Mouse (Mus musculus) kidney, embryonic 15.5 days (tissue): Measurements from ENCODE around the gene Ncf2. TPM values are rescaled to one million over a fixed set of nuclear protein-coding genes. Genes with fewer than 3 reads are reported as not detected.
"Not testable (repeated sequence)": the region's sequence is repeated elsewhere in the genome, so short reads cannot be mapped to it uniquely, and the experiment has no call there.

Experiments used
- ATAC-seq: fragments of 200-750 bp; cut with Nextera tagmentation; replicated peaks from 2 replicates; pipeline ENCODE4 v1.8.0; 2017; ENCODE audit warnings: moderate TSS enrichment; ENCODE audit not compliant: low FRiP score
- H3K27ac ChIP-seq: fragments of 300-500 bp; sonication (generic); 2 replicates; pipeline ENCODE4 v1.5.1; 2015; ENCODE audit warnings: mild to moderate bottlenecking, inconsistent platforms
- H3K27me3 ChIP-seq: fragments of 300-500 bp; sonication (generic); 2 replicates; pipeline ENCODE4 v1.6.1; 2015; ENCODE audit warnings: inconsistent platforms
- H3K36me3 ChIP-seq: fragments of 300-500 bp; sonication (generic); 2 replicates; pipeline ENCODE4 v1.6.1; 2015; ENCODE audit warnings: inconsistent platforms
- H3K4me1 ChIP-seq: fragments of 300-500 bp; sonication (generic); 2 replicates; pipeline ENCODE4 v1.6.1; 2015; ENCODE audit warnings: inconsistent platforms
- H3K4me2 ChIP-seq: fragments of 300-500 bp; sonication (generic); 2 replicates; pipeline ENCODE4 v1.6.1; 2015; ENCODE audit warnings: moderate library complexity, mild to moderate bottlenecking, inconsistent platforms
- H3K4me3 ChIP-seq: fragments of 300-500 bp; sonication (generic); replicated peaks from 2 replicates; pipeline ENCODE4 v1.5.1; 2015; ENCODE audit warnings: mild to moderate bottlenecking, inconsistent platforms
- H3K9ac ChIP-seq: fragments of 300-500 bp; sonication (generic); 2 replicates; pipeline ENCODE4 v1.6.1; 2015; ENCODE audit warnings: mild to moderate bottlenecking, inconsistent platforms
- H3K9me3 ChIP-seq: fragments of 300-500 bp; sonication (generic); replicated peaks from 2 replicates; pipeline ENCODE4 v1.6.1; 2016; ENCODE audit warnings: inconsistent platforms
- WGBS: fragments of 180-500 bp; shearing (Covaris S2); methylation state at CpG from one replicate; pipeline ENCODE4 v1.1.7; 2015; ENCODE audit warnings: mixed read lengths; 5-methylcytosine and 5-hydroxymethylcytosine counted together
- polyA plus RNA-seq: library from polyadenylated mRNA; unstranded; fragments of >200 nt; fragmentation: Nextera tagmentation; extraction: Ambion mirVana; gene quantifications from 2 replicates; pipeline ENCODE4 v1.2.1, GENCODE M21; 2015

Ncf2 gene
- 7.8 and 9.0 TPM in 2 replicates for polyA plus RNA-seq

- peak; percentile 89 for ATAC-seq
- peak within 1 kb of the TSS; percentile 67 for H3K27ac ChIP-seq
- H3K4me3 ChIP-seq = no peak within 1 kb of the TSS
- peaks cover 30% of the 10 kb centered on the region for H3K4me1 ChIP-seq
- H3K9me3 ChIP-seq = no peaks in the 10 kb centered on the region
- H3K9ac ChIP-seq = no peak within 1 kb of the TSS
- no peaks in the 10 kb centered on the region for H3K36me3 ChIP-seq
- WGBS = 10% methylated on average over 2 of the region's 2 CpGs
- no peaks in the 10 kb centered on the region for H3K27me3 ChIP-seq
- peak within 1 kb of the TSS; percentile 5; the same call in 1 of the 2 replicates for H3K4me2 ChIP-seq
Measured at GRCm38 (mm10) chr1:152799897-152800296, at the start of gene Ncf2. Ncf2 (plus strand) TSS chr1:152800194.

- H3K4me1 ChIP-seq = no peaks in the 10 kb centered on the region
- no peak within 1 kb of the TSS for H3K9ac ChIP-seq
- 71% methylated on average over 13 of the region's 13 CpGs for WGBS
- no peak within 1 kb of the TSS for H3K4me2 ChIP-seq
- no peaks in the 10 kb centered on the region for H3K9me3 ChIP-seq
- H3K27me3 ChIP-seq = no peaks in the 10 kb centered on the region
- no peaks in the 10 kb centered on the region for H3K36me3 ChIP-seq
- H3K4me3 ChIP-seq = no peak within 1 kb of the TSS
- no peak for ATAC-seq
- no peak within 1 kb of the TSS for H3K27ac ChIP-seq
Measured at GRCm38 (mm10) chr1:152750312-152750965, 49.6 kb upstream of the Ncf2 start, which contains the start of gene Apobec4. Apobec4 (plus strand) TSS chr1:152750551.

- Histone ChIP-seq H3K27ac (no peak overlapping the region), H3K36me3 (no peaks in the 10 kb centered on the region), H3K9ac (no peak overlapping the region), H3K4me2 (no peak overlapping the region), H3K4me1 (peaks cover 5% of the 10 kb centered on the region), H3K4me3 (no peak overlapping the region), H3K27me3 (peaks cover 24% of the 10 kb centered on the region), H3K9me3 (no peaks in the 10 kb centered on the region)
- no peak for ATAC-seq
- 82% methylated on average over 2 of the region's 2 CpGs for WGBS
Measured at GRCm38 (mm10) chr1:152761791-152762190, 38.2 kb upstream of the Ncf2 start.

- peaks cover 15% of the 10 kb centered on the region for H3K4me1 ChIP-seq
- ATAC-seq = peak; percentile 98
- H3K4me2 ChIP-seq = peak within 1 kb of the TSS; percentile 93
- H3K27me3 ChIP-seq = peaks cover 24% of the 10 kb centered on the region
- H3K9me3 ChIP-seq = no peaks in the 10 kb centered on the region
- H3K9ac ChIP-seq = peak within 1 kb of the TSS; percentile 97
- peak within 1 kb of the TSS; percentile 87 for H3K27ac ChIP-seq
- WGBS = under 1% methylated on average over 86 of the region's 86 CpGs
- peak within 1 kb of the TSS; percentile 94 for H3K4me3 ChIP-seq
- peaks cover 22% of the 10 kb centered on the region for H3K36me3 ChIP-seq
Measured at GRCm38 (mm10) chr1:152766032-152766772, 33.8 kb upstream of the Ncf2 start, which contains the start of the genes Rgl1 and Arpc5. Rgl1 (minus strand) TSS chr1:152766351. Arpc5 (plus strand) TSS chr1:152766542.

DNA sequence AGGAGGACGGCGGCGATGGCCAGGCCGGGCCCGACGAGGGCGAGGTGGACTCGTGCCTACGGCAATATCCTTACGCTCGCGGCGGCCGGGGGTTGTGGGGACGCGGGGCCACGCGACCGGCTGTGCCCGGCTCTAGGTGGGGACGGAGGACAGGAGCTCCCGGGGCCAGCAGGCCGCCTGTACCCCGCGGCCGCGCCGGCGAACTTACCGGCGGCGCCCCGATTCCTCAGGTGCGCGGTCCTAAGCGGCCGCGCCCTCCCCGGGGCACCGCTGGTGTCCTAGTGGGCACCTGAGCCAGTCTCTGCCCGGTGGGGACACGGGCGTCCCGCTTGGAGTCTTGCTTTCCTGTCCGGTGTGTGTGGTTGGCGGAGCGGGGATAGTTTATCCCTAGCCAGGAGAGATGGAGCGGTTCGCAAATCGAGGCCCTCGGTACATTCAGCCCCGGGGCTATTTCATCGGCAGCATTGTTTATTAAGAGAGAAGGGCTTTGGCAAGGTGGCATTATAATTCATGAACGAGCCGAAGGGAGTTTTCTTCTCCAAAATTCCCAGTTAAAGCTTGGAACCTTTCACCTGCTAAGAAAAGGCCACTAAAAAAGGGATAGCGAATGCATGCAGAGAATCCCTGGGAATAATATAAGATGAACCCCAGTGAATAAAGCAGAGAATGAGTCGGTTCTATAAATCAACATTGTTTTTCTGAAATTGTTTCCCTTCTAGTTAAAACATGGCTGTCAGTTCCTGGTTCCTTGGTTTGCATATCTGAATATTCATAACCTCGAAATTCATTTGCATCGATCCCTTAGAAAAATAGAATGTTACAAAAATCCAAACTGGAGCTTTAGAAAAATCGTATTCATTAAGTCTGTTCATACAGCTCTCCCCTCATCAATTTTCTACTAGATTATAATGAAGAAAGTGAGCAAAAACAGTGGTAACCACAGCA is 32.9 kb upstream of the Ncf2 start:
- Histone ChIP-seq H3K4me1 (peaks cover 15% of the 10 kb centered on the region), H3K9ac (peak overlapping the region; percentile 97), H3K36me3 (peaks cover 31% of the 10 kb centered on the region), H3K27me3 (peaks cover 24% of the 10 kb centered on the region), H3K4me2 (peak overlapping the region; percentile 93), H3K27ac (peak overlapping the region; percentile 87), H3K9me3 (no peaks in the 10 kb centered on the region), H3K4me3 (peak overlapping the region; percentile 94)
- ATAC-seq = peak; percentile 67
- WGBS = 1% methylated on average over 58 of the region's 60 CpGs

DNA sequence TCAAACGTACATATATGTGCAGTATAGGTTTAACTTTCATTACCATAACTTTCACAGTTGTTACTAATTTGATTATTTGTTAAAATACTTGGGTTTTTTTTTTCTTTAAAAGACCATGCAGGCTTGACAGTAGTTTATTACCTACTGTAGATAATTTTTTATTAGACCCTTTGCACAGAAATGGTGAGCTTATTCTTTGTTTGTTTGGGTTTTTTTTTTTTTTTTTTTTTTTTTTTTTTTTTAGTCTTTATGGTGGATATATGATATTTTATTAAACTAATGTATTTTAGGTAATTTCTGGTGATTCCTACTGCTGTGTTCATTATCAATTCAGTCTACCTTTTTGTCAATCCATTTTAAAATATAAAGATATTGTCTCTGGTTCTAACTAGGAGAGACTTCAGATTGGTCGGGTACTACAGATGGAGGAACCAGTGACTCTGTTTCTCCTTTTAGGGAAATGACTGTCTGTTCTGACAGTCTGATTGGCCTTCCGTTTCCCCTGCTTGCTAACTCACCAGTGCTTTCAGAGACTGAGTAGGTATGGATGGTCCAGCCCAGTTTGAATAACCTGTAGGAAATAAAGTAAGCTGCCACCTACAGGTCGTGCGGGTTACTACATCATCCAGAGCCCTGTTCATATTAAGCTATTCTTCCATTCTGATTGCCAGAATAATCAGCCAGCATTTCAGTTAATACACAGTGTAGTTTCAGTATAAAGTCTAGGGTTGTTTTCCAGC is 32.1 kb upstream of the Ncf2 start:
- ATAC-seq = peak; percentile 27; the same call in 1 of the 2 replicates
- Histone ChIP-seq H3K27ac (0 out of 2 replicates have a peak overlapping the region, but pooled peaks have one; percentile 34), H3K4me1 (peaks cover 15% of the 10 kb centered on the region), H3K4me2 (peak overlapping the region; percentile 93), H3K9ac (no peak overlapping the region), H3K4me3 (peak overlapping the region; percentile 94), H3K27me3 (peaks cover 24% of the 10 kb centered on the region), H3K36me3 (peaks cover 39% of the 10 kb centered on the region), H3K9me3 (no peaks in the 10 kb centered on the region)
- WGBS = 8% methylated on average over 5 of the region's 5 CpGs

DNA sequence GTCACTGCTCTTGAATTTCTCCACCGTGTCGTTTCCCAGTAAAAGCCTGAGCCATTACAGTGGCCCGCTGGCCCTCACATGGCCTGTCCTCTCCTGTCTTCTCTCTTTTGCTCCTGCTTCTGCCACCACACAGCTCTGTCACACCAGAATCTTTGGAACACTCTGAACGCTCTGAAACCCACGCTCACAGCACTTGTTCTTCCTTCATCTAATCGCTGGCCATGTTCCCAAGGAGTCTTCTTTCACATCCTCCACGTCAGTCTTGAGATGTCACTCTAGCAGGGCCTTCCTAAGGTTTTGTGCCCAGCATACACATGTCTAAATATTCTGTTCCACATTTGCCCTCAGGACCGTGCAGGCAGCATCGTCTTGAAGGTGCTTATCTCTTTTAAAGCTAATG is 29.0 kb upstream of the Ncf2 start:
- Histone ChIP-seq H3K9ac (no peak overlapping the region), H3K27ac (no peak overlapping the region), H3K36me3 (peaks cover 69% of the 10 kb centered on the region), H3K4me2 (no peak overlapping the region), H3K4me3 (no peak overlapping the region), H3K4me1 (peaks cover 10% of the 10 kb centered on the region; the same call in 1 of the 2 replicates), H3K9me3 (no peaks in the 10 kb centered on the region), H3K27me3 (no peaks in the 10 kb centered on the region)
- 91% methylated on average over 9 of the region's 9 CpGs for WGBS
- ATAC-seq = no peak

GRCm38 (mm10) chr1:152774601-152775000 is 25.4 kb upstream of the Ncf2 start:
- H3K4me1 ChIP-seq, ATAC-seq, H3K9ac ChIP-seq, H3K4me3 ChIP-seq, H3K4me2 ChIP-seq, H3K9me3 ChIP-seq, H3K27ac ChIP-seq, H3K27me3 ChIP-seq: not testable (repeated sequence)
- H3K36me3 ChIP-seq = peaks cover 64% of the 10 kb centered on the region
- 91% methylated on average over 3 of the region's 3 CpGs for WGBS

GRCm38 (mm10) chr1:152779071-152779737 is 20.8 kb upstream of the Ncf2 start:
- no peak overlapping the region for H3K4me2 ChIP-seq
- peaks cover 22% of the 10 kb centered on the region for H3K36me3 ChIP-seq
- 0 out of 2 replicates have a peak, but pooled peaks cover 3% of the 10 kb centered on the region for H3K4me1 ChIP-seq
- no peak overlapping the region for H3K4me3 ChIP-seq
- no peak overlapping the region for H3K27ac ChIP-seq
- H3K27me3 ChIP-seq = no peaks in the 10 kb centered on the region
- H3K9me3 ChIP-seq = no peaks in the 10 kb centered on the region
- WGBS = 31% methylated on average over 10 of the region's 10 CpGs
- no peak overlapping the region for H3K9ac ChIP-seq
- peak; percentile 74; the same call in 1 of the 2 replicates for ATAC-seq

- no peak for ATAC-seq
- no peak overlapping the region for H3K9ac ChIP-seq
- 96% methylated on average over 8 of the region's 8 CpGs for WGBS
- no peaks in the 10 kb centered on the region for H3K36me3 ChIP-seq
- no peak overlapping the region for H3K4me3 ChIP-seq
- peaks cover 6% of the 10 kb centered on the region; the same call in 1 of the 2 replicates for H3K4me1 ChIP-seq
- no peaks in the 10 kb centered on the region for H3K9me3 ChIP-seq
- H3K27me3 ChIP-seq = no peaks in the 10 kb centered on the region
- H3K27ac ChIP-seq = no peak overlapping the region
- H3K4me2 ChIP-seq = no peak overlapping the region
Measured at GRCm38 (mm10) chr1:152784620-152785019, 15.4 kb upstream of the Ncf2 start.
